Mouse (Mus musculus) left cerebral cortex, adult 11 months (tissue): ENCODE measurements around the gene Wdr60.

Experiments
- DNase-seq: peaks from one replicate; pipeline ENCODE4 v3.0.0; 2022; ENCODE audit warnings: low spot score

Wdr60 gene

DNA sequence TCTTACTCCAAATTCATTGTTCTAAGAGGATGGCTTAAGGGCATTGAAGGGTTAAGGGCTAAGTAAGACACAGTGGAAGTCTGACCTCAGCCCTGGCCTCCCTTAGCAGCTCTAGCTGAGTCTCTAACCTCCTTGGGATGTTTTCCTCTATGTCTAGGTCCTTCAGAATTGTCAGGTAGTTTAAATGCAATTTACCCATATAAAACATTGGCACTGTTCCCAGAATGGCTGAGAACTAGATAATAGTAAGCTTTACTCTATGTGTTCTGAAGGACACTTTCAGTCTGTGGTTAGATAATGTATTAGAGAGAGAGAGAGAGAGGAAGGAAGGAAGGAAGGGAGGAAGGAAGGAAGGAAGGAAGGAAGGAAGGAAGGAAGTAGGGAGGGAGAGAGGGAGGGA is 80.4 kb downstream of the Wdr60 start:
- DNase-seq: no peak

DNA sequence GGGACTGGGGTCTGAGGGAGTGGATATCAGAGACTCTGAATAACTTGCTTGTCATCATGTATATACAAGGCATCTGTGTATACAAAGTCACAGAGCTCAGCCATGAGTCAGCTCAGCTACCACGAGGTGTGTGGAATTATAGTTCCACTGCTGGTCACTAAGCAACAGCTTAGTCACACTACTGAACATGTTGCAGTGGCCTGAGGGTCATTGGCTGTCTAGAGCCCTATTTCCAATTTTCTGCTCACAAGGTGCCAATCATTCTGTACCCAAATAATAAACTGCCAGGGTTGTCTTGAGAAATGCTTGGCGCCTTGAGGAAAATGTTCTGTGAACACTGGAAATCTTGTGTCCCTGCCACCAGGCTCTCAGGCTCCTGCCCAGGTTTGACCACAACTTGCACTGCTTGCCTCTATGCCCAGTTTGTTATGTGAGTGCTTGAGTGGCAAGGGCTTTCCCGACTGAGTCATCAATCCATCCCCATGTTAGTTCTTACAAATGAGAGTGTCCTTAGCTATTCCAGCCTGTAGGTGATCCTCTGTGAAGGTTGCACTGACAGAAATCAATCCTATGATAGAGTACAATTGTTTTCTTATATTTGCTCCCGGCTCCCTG is 81.3 kb downstream of the Wdr60 start:
- DNase-seq: no peak

GRCm38 (mm10) chr12:116176930-116177329 is 85.9 kb downstream of the Wdr60 start:
- DNase-seq: no peak

- DNase-seq: no peak
Observed at GRCm38 (mm10) chr12:116169666-116170065, 93.2 kb downstream of the Wdr60 start.

DNA sequence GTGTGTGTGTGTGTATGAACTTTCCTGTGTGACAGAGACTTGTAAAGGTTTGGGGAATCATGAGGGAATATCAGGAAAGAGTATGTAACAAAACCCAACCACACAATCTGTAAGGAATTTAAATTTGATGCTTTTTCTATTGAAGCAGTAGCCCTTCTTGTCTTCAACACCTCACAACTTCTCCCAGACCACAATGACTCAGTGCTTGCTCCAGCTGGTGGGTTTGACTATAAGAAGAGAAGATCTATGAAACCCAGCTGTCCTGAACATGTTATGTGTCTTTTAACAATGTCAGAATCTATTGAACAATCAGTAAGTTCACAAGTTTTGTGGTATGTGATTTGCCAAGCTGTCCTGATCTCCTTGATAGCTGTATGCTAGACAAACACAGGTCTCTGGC is 97.5 kb downstream of the Wdr60 start:
- no peak for DNase-seq

GRCm38 (mm10) chr12:116159695-116160094 is 103.1 kb downstream of the Wdr60 start:
- no peak for DNase-seq

DNA sequence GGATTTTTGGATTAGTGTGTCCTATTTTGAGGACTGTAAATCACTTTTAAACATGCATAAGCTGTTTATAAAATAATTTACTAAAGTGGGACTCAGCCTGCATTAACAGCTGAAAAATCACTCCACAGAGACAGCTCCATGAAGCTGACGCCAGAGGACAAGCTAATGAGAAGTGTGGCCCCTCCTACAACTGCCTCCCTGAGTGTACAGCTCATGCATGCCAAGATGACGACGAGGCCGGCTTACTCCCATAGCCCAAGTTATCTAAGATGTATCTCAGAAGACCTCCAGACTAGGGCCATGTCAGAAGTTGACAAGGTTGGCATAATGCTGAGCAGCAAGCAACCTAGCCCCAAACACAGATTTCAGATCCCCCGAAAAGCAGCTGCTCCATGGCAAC is 103.6 kb downstream of the Wdr60 start:
- no peak for DNase-seq

DNA sequence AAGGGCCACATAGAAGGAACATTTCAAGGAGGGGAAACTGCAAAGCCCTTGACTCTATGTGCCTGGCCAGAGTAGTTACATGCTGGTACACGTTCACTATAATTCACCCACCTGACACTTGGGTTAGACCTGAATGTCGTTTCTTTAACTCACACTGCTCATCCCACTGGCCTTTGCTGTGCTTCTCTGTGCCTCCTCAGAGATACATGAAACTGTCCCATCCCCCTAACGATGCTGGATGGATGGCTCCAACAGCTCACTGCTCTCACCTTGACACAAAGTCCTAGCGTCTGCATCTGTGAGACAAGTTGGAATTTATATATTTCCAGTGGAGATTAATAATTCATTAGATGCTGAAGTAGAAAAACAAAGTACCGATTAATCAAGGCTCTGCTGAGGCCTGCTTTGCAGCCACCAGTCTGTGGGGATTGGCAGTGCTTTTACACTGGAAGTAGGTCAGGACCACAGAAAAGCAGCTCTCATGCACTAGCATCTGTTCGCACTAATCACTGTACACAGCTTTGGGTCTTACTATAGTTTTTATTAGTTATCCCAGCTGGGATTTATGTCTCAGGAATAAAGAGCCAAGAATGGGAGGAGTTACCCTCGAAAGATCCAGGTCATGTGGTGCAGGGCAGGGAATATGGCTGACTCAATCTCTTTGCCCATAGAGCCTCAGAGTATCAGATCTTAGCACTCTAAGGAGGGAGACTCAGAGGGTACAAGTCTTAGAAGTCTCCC is 105.9 kb downstream of the Wdr60 start:
- no peak for DNase-seq
